Mouse (Mus musculus) spleen, adult 2 months (tissue): Measurements from ENCODE around the gene Zfp282. TPM values are rescaled to one million over a fixed set of nuclear protein-coding genes. Genes with fewer than 3 reads are reported as not detected.

Experiments used
- DNase-seq, 2 experiments: peaks; one replicate each; pipeline versions ENCODE4 v3.0.0 to v3.0.0-alpha.2; 2012 to 2021; ENCODE audit warnings: low spot score in 2 of 2, low read depth in 1 of 2
- H3K27ac ChIP-seq: fragments of 200-500 bp; 2 replicates; pipeline ENCODE4 v1.5.1; 2012; ENCODE audit warnings: low read length, inconsistent platforms; ENCODE audit not compliant: insufficient read depth
- H3K27me3 ChIP-seq: fragments of 200-500 bp; 2 replicates; pipeline ENCODE4 v1.6.1; 2012; ENCODE audit warnings: mild to moderate bottlenecking, moderate library complexity, low read length, inconsistent platforms; ENCODE audit not compliant: control insufficient read depth, insufficient read depth
- H3K36me3 ChIP-seq: fragments of 200-500 bp; 2 replicates; pipeline ENCODE4 v1.6.1; 2012; ENCODE audit warnings: mild to moderate bottlenecking, low read length, inconsistent platforms; ENCODE audit not compliant: control insufficient read depth, insufficient read depth
- H3K4me1 ChIP-seq: fragments of 200-500 bp; 2 replicates; pipeline ENCODE4 v1.6.1; 2011; ENCODE audit warnings: inconsistent platforms; ENCODE audit not compliant: control insufficient read depth, insufficient read depth, insufficient read length
- H3K4me3 ChIP-seq: fragments of 200-500 bp; 2 replicates; pipeline ENCODE4 v1.5.1; 2011; ENCODE audit warnings: mild to moderate bottlenecking, inconsistent platforms; ENCODE audit not compliant: insufficient read depth, insufficient read length; ENCODE audit errors: extremely low read depth
- CTCF ChIP-seq: fragments of 200-500 bp; IDR thresholded peaks from 2 replicates; pipeline ENCODE4 v1.5.1; 2011; ENCODE audit warnings: mild to moderate bottlenecking, inconsistent platforms; ENCODE audit not compliant: insufficient read depth, insufficient read length, insufficient replicate concordance; ENCODE audit errors: extremely low read depth
- POLR2A ChIP-seq: fragments of 200-500 bp; IDR thresholded peaks from 2 replicates; pipeline ENCODE4 v1.6.1; 2011; ENCODE audit warnings: low read depth, low read length, inconsistent platforms
- WGBS: fragments of 180-500 bp; shearing (Covaris S2); methylation state at CpG from one replicate; pipeline ENCODE4 v1.1.7; 2018; 5-methylcytosine and 5-hydroxymethylcytosine counted together
- polyA plus RNA-seq: library from polyadenylated mRNA; depleted of rRNA; stranded (reverse); fragments of >200 nt; gene quantifications from 2 replicates; pipeline ENCODE4 v1.2.3, GENCODE M21; 2012

Gene Zfp282
- polyA plus RNA-seq, 1 experiment: 6.3 TPM

- H3K36me3 ChIP-seq: peaks cover 26% of the 10 kb centered on the region
- 79% methylated on average over 8 of the region's 8 CpGs for WGBS
Observed at GRCm38 (mm10) chr6:47888812-47889383, 11.9 kb downstream of the Zfp282 start.

GRCm38 (mm10) chr6:47899416-47899815 is 22.4 kb downstream of the Zfp282 start:
- no peak for TF ChIP-seq POLR2A
- 95% methylated on average over 6 of the region's 6 CpGs for WGBS

More at GRCm38 (mm10) chr6:47888812-47889383, 11.9 kb downstream of the Zfp282 start:
- Histone ChIP-seq H3K4me3 (no peak overlapping the region), H3K27ac (no peak overlapping the region), H3K27me3 (no peaks in the 10 kb centered on the region), H3K4me1 (no peaks in the 10 kb centered on the region)
- TF ChIP-seq CTCF (no peak), POLR2A (no peak)
- no peak for DNase-seq

GRCm38 (mm10) chr6:47903587-47903986 is 26.6 kb downstream of the Zfp282 start:
- no peaks in the 10 kb centered on the region for H3K27me3 ChIP-seq
- peaks cover 31% of the 10 kb centered on the region for H3K36me3 ChIP-seq
- no peaks in the 10 kb centered on the region for H3K4me1 ChIP-seq
- no peak overlapping the region for H3K4me3 ChIP-seq
- TF ChIP-seq CTCF (no peak), POLR2A (no peak)
- no peak for DNase-seq
- 83% methylated on average over 4 of the region's 4 CpGs for WGBS
- H3K27ac ChIP-seq: no peak overlapping the region

More at GRCm38 (mm10) chr6:47899416-47899815, 22.4 kb downstream of the Zfp282 start:
- Histone ChIP-seq H3K36me3 (peaks cover 17% of the 10 kb centered on the region), H3K4me1 (no peaks in the 10 kb centered on the region), H3K27me3 (no peaks in the 10 kb centered on the region), H3K27ac (no peak overlapping the region), H3K4me3 (no peak overlapping the region)
- DNase-seq: no peak

- H3K4me3 ChIP-seq: no peak overlapping the region
- H3K27me3 ChIP-seq: no peaks in the 10 kb centered on the region
- WGBS: 96% methylated on average over 19 of the region's 19 CpGs
- TF ChIP-seq POLR2A (no peak), CTCF (no peak)
- no peaks in the 10 kb centered on the region for H3K4me1 ChIP-seq
- peaks cover 27% of the 10 kb centered on the region for H3K36me3 ChIP-seq
- no peak overlapping the region for H3K27ac ChIP-seq
- no peak for DNase-seq
Observed at GRCm38 (mm10) chr6:47904361-47904760, 27.4 kb downstream of the Zfp282 start.

- Histone ChIP-seq H3K36me3 (peaks cover 27% of the 10 kb centered on the region), H3K4me1 (no peaks in the 10 kb centered on the region), H3K27me3 (no peaks in the 10 kb centered on the region), H3K4me3 (no peak overlapping the region), H3K27ac (no peak overlapping the region)
- no peak for TF ChIP-seq POLR2A
- no peak for TF ChIP-seq CTCF
- 96% methylated on average over 44 of the region's 44 CpGs for WGBS
- DNase-seq: no peak
Observed at GRCm38 (mm10) chr6:47904917-47905695, 28.1 kb downstream of the Zfp282 start.

GRCm38 (mm10) chr6:47906326-47906725 is 29.3 kb downstream of the Zfp282 start:
- TF ChIP-seq CTCF: no peak
- TF ChIP-seq POLR2A: no peak
- 100% methylated on average over 5 of the region's 5 CpGs for WGBS
- DNase-seq: no peak
- H3K27ac ChIP-seq: no peak overlapping the region
- H3K27me3 ChIP-seq: no peaks in the 10 kb centered on the region
- H3K4me3 ChIP-seq: no peak overlapping the region
- H3K36me3 ChIP-seq: peaks cover 24% of the 10 kb centered on the region
- H3K4me1 ChIP-seq: no peaks in the 10 kb centered on the region

GRCm38 (mm10) chr6:47909007-47909406 is 32.0 kb downstream of the Zfp282 start:
- no peak for DNase-seq
- TF ChIP-seq CTCF: no peak
- no peak for TF ChIP-seq POLR2A
- Histone ChIP-seq H3K4me3 (no peak overlapping the region), H3K27me3 (no peaks in the 10 kb centered on the region), H3K27ac (no peak overlapping the region), H3K4me1 (no peaks in the 10 kb centered on the region), H3K36me3 (peaks cover 20% of the 10 kb centered on the region)
- 89% methylated on average over 1 of the region's 1 CpGs for WGBS
